Mouse (Mus musculus): Measurements from ENCODE around the gene Krt15. TPM values are rescaled to one million over a fixed set of nuclear protein-coding genes. Genes with fewer than 3 reads are reported as not detected.

The Krt15 gene
- total RNA-seq, 2 experiments from 2014 or later: 0.77 TPM; not detected in 1

DNA sequence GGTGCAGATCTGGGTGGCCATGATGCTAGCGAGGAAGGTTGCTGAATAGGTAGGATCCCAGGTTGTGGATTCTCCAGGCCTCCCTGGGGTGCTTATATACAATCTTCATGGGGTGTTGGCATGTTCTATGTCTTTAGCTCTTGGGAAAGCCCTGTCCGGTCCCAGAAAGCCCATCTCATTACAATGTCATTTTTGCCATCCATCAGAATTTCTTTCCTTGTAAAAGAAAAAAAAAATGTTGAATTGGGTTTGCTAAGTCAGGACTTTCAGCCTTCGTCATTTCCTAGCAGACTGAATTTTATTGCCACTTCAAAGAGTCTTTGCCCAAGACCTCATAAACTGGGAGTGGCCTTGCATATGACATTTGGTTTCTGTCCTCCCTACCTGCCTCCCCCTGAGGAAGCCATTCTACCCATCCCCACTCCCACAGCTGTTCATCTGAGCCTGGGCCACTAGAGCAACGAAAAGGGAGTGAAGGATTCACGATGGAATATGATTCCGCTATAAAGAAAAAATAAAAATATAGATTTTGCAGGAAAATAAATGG is 30.1 kb downstream of the Krt15 start, which contains the start of gene Krt36:
Gene Krt36 (minus strand): TSS at position 51 of the 547 bp plus-strand sequence.
- H3K4me3 ChIP-seq: no peak within 1 kb of the TSS
- H3K27ac ChIP-seq: no peak within 1 kb of the TSS
- no peak for TF ChIP-seq CTCF (conservative IDR thresholded peaks at IDR 0.05)
- DNase-seq (ENCODE audit: low spot score in 2 of 2): no peak

DNA sequence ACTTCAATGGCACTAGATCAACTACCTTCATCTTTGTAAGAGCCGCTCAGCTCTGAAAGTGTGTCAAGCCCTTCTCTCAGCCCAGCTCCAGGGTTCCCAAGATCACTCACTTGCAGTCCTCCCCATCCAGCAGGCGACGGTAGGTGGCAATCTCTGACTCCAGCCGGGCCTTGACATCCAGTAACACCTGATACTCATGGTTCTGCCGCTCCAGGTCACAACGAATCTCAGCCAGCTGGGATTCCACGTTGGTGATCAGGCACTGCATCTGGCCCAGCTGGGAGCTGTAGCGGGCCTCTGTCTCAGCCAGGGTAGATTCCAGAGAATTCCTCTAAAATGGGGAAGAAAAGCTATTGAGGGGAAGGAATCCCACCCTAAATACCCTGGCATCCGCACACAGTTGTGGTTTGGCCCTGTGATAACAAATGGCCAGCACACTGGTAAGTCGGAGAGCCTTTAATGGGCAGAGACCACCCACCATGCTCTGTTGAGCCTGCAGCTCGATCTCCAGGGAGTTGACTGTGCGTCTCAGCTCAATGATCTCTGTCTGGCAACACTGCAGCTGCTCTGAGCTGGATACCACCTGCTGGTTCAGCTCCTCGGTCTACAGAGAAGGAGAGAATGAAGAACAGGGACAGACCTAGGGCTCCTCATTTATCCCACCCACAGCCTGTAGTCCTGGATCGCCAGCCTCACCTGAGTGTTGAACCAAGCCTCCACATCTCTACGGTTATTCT is 32.9 kb downstream of the Krt15 start:
- H3K4me3 ChIP-seq: no peak overlapping the region
- H3K27ac ChIP-seq: no peak overlapping the region
- TF ChIP-seq CTCF (conservative IDR thresholded peaks at IDR 0.05): no peak
- DNase-seq (ENCODE audit: low spot score in 2 of 2): no peak

DNA sequence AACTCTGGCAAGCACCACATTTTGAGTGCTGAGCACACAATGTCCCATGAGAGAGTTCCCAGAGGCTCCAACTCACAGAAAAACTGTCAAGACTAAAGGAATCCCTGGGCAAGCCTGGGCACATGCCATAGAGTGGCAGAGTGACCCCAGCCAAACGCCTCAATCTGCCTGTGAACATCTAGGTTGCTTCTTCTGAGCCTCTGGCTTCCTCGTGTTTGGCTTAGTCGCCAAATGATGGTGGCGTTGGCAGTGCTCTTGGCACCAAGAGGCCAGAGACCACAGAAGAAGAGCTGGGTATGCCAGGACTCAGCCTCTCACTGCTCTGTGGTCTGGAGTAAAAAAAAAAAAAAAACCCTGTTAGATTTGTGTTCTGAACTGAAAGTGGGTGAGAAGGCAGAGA is 35.3 kb downstream of the Krt15 start:
- no peak for DNase-seq (ENCODE audit: low spot score in 2 of 2)
- TF ChIP-seq CTCF (conservative IDR thresholded peaks at IDR 0.05): no peak
- Histone ChIP-seq H3K4me3 (no peak overlapping the region), H3K27ac (no peak overlapping the region)

DNA sequence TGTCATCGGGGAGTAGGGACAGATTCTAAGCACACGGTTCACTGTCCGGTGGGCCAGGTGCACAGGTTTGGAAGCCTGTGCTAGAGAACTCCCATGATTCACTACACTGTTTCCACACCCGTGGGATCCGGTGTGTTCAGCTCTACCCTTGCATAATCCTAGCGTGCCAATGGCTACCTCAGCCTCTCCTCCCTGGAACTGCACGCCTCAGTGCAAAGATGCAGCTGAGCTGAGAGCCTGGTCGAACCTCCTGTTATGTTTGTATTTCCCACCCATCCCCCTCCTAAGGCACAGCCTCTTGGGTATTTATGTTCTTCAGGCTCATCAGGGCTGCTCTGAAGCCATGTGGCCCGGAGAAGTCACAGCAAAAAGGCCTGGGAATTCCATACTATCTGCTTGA is 37.9 kb downstream of the Krt15 start:
- no peak for TF ChIP-seq CTCF (conservative IDR thresholded peaks at IDR 0.05)
- Histone ChIP-seq H3K4me3 (no peak overlapping the region), H3K27ac (no peak overlapping the region)
- no peak for DNase-seq (ENCODE audit: low spot score in 2 of 2)

DNA sequence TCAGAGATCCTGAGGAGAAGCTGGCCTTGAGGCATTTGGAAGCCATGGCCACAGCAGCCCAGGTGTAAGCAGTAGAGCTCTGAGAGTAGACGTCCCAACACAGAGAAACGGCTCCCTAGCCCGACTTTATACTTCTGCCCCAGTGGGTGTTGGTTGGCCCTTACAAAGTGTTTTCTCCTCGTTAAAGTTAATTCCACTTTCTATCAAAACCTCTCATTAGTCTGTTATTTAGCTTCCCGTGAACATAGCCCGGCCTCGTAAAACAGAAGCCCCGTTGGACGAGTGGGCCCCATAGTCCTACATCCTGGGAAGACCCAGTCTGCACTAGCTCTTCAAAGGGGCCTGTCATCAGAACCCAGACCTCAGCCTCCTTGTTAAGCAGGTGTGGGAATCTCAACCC is 39.6 kb downstream of the Krt15 start, which contains the start of gene Krt35:
Gene Krt35 (minus strand): TSS at position 101 of the 400 bp plus-strand sequence.
- no peak for DNase-seq (ENCODE audit: low spot score in 2 of 2)
- no peak for TF ChIP-seq CTCF (conservative IDR thresholded peaks at IDR 0.05)
- no peak within 1 kb of the TSS for H3K4me3 ChIP-seq

DNA sequence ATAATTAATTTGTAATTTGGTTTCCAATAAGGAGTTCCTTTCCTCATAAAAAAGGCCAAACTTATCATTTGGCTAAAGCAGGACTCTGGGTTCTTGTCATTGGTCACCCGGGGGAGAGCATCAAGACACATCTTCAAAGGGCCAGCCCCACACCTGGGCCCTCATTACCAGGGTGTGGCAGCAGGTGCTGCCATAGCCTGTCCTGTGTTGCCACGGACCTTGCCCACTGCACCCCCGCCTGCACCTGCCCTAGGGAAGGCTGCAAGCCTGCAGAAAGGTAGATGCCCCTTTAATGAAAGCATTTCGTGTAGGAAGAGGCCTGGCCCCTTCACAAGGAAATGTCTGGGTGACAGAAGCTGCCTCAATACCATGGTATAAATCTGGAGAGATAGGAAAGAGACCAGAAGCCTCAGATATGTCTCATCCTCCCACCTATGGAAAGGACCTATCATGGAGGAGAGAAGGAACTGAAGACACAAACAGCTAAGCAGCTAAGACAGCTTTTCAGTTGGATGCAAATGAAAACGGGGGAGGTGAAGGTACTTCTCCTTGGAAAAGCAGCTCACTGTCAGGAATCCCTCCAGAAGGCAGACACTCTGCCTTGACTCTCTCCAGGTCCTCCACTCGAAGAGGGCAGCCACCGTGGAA is 47.2 kb downstream of the Krt15 start:
- no peak for DNase-seq (ENCODE audit: low spot score in 2 of 2)
- H3K27ac ChIP-seq: no peak overlapping the region
- no peak for TF ChIP-seq CTCF (conservative IDR thresholded peaks at IDR 0.05)
- H3K4me3 ChIP-seq: no peak overlapping the region

More for the DNA sequence above, 39.6 kb downstream of the Krt15 start, which contains the start of gene Krt35:
- H3K27ac ChIP-seq: no peak within 1 kb of the TSS

DNA sequence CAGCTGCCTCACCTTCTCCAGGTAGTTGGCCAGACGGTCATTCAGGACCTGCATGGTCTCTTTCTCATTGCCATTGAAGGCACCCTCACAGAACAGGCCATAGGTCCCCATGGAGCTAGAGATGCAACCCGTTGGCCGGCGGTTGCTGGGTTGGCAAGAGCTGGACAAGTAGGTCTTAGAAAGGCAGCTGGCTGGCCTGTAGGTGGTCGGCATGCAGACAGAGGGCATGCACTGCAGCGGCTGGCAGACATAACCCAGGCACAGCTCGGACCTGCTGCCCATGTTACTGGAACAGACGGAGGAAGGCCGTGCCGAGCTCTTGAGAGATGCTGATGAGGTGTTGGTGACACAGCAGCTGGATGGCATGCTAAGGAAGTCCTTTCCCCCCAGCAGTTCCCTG is 47.9 kb downstream of the Krt15 start, which contains the start of gene Krt32:
Gene Krt32 (minus strand): TSS at position 366 of the 400 bp plus-strand sequence.
- DNase-seq (ENCODE audit: low spot score in 2 of 2): no peak
- TF ChIP-seq CTCF (conservative IDR thresholded peaks at IDR 0.05): no peak
- H3K4me3 ChIP-seq: no peak within 1 kb of the TSS
- H3K27ac ChIP-seq: no peak within 1 kb of the TSS

Other genes starting within 250 kb of the Krt15 start
- gene Krtap31-1, start 228.0 kb downstream of the Krt15 start, total RNA-seq (2021): not detected
- not detected for gene Gm11565, start 221.2 kb downstream of the Krt15 start, total RNA-seq (2021)
- not detected for gene Krtap31-2, start 199.6 kb downstream of the Krt15 start, total RNA-seq (2021)
- not detected for gene Krtap9-5, start 187.5 kb downstream of the Krt15 start, total RNA-seq (2021)
- gene Krtap29-1, start 156.9 kb downstream of the Krt15 start, total RNA-seq (2021): not detected
- not detected for gene Krtap16-1, start 149.3 kb downstream of the Krt15 start, total RNA-seq (2021)
- gene Krtap17-1, start 141.9 kb downstream of the Krt15 start, total RNA-seq (2021): not detected
- gene Krt33a, start 119.7 kb downstream of the Krt15 start, total RNA-seq (2021): not detected
- not detected for gene Krt33b, start 106.1 kb downstream of the Krt15 start, total RNA-seq (2021)
- not detected for gene Krt34, start 94.4 kb downstream of the Krt15 start, total RNA-seq (2021)
- gene Krt31, start 85.4 kb downstream of the Krt15 start, total RNA-seq (2021): not detected
- not detected for gene Krt32, start 47.7 kb downstream of the Krt15 start, total RNA-seq (2021)
- gene Krt35, start 39.7 kb downstream of the Krt15 start, total RNA-seq (2021): not detected
- gene Krt36, start 30.3 kb downstream of the Krt15 start, total RNA-seq (2021): not detected
- not detected for gene Krt13, start 14.4 kb downstream of the Krt15 start, total RNA-seq (2021)
- not detected for gene Krt19, start 12.7 kb upstream of the Krt15 start, total RNA-seq (2021)
- 1 to 10 TPM; 3.6 to 3.7 TPM for gene Krt9, start 57.3 kb upstream of the Krt15 start, total RNA-seq (2021)
- not detected for gene Krt14, start 71.6 kb upstream of the Krt15 start, total RNA-seq (2021)
- not detected for gene Krt16, start 113.0 kb upstream of the Krt15 start, total RNA-seq (2021)
- not detected for gene Krt17, start 125.1 kb upstream of the Krt15 start, total RNA-seq (2021)
- not detected for gene Krt42, start 133.9 kb upstream of the Krt15 start, total RNA-seq (2021)
- gene Eif1, start 184.0 kb upstream of the Krt15 start, total RNA-seq (2021): 100 to 1,000 TPM; 713 to 750 TPM
- gene Gast, start 198.5 kb upstream of the Krt15 start, total RNA-seq (2021): not detected
- gene Hap1, start 220.2 kb upstream of the Krt15 start, total RNA-seq (2021): 100 to 1,000 TPM; 169 to 174 TPM